Mouse (Mus musculus) heart, adult 18-20 months (tissue): ENCODE measurements around the gene Pibf1. TPM values are rescaled to one million over a fixed set of nuclear protein-coding genes. Genes with fewer than 3 reads are reported as not detected.

Experiments
- DNase-seq, 2 experiments: peaks; one replicate each; pipeline ENCODE4 v3.0.0; 2021 to 2022; ENCODE audit warnings: mixed read lengths in 1 of 2
- total RNA-seq, 2 experiments: library from RNA; stranded (reverse); gene quantifications; 2 replicates each; pipeline ENCODE4 v1.2.3; 2021

The Pibf1 gene
- total RNA-seq, 2 experiments from 2014 or later: 7.7 to 8.3 TPM

DNA sequence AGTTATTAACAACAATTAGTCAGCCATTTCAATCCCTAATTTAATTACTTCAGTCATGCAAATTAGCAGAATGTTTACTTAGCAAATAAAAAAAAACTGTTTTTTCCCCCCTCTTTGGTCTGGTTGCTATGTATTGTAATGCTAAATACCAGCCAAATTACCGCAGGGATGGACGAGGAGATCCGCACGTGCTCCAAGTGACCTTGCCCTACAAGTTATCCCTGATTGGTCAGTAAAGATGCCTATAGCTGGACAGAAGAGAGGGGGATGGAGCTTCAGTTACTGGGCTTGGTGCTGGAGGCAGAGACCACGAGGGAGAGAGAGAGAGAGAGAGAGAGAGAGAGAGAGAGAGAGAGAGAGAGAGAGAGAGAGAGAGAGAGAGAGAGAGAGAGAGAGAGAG is 167.5 kb downstream of the Pibf1 start:
- no peak for DNase-seq

GRCm38 (mm10) chr14:99274056-99274455 is 174.8 kb downstream of the Pibf1 start:
- DNase-seq: no peak

- no peak for DNase-seq
These were observed 176.6 kb downstream of the Pibf1 start for GRCm38 (mm10) chr14:99275827-99276226.

DNA sequence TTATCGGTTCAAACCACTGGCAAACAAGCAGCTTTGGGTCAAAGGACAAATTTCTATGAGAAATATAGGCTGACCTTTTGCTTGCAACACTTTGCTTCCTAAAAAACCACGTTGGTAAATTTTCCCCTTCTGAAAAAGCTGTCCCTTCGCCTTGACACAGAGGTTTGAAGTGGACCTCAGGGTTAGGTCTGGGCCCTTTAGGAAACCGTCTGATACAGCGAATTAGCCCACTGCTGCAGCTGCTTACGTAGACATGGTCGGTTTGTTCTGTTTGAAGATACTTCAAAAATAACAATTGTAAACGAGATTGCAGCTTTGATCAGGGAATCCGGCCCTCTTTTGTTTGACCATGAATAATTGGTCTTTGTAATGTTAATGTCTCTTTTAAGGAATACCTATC is 179.1 kb downstream of the Pibf1 start:
- DNase-seq: no peak

DNA sequence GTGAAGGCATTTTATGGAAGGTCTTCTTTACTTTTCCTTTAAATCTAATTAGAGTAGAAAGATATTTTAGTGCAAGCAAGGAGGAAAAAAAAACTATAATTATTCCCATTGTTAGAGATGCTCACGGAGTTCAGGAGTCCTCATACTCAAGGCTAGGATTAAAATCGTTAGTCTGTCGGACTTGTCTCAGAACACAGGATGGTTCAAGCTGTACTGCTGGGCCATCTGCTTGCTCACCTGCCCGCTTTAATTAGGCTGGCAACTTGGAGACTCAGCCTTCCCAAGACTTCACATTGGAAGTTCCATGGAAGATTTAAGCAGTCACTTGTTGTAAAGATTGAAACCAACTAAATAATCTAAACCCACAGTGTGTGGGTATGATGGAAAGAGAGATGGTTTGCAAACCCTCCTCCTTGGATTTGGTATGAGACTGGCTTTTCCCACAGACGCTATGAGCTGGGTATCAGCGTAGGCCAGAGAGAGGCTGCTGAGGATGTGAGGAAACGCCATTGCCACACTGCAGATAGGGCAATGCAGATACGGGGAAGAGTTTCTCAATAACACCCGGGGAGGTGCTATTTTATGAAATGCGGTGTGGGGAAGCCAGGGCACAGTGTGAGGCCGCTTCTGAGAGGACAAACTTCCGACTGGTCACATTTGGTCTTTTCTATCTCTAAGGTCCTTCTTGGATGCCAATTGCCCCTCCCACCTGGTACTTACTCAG is 179.7 kb downstream of the Pibf1 start:
- DNase-seq: no peak

- no peak for DNase-seq
These were observed 181.2 kb downstream of the Pibf1 start for GRCm38 (mm10) chr14:99280399-99280798.

GRCm38 (mm10) chr14:99280825-99281433 is 181.7 kb downstream of the Pibf1 start:
- no peak for DNase-seq

- no peak for DNase-seq
These were observed 186.3 kb downstream of the Pibf1 start for GRCm38 (mm10) chr14:99285486-99285885.

- no peak for DNase-seq
These were observed 193.0 kb downstream of the Pibf1 start for GRCm38 (mm10) chr14:99292176-99292575.

DNA sequence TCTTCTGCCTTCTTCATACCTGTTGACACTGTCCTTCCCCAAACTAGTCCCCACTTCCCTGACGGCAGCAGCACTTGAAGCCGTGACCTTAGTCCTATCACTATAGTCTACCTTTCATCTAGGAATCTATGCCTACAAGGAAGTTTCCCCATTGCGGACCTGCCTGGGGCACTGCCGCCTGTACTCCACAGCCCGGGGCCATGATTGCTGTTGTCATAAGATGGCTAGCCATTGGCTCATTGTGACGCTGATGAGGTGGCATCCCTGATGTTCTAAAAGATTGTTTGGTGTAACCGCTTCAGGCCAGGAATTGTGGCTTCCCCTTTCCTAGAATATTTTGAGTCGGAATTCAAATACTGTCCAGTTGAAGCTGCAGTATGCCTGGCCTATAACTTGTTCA is 195.2 kb downstream of the Pibf1 start:
- no peak for DNase-seq

- no peak for DNase-seq
These were observed 196.6 kb downstream of the Pibf1 start for GRCm38 (mm10) chr14:99295606-99296341.

DNA sequence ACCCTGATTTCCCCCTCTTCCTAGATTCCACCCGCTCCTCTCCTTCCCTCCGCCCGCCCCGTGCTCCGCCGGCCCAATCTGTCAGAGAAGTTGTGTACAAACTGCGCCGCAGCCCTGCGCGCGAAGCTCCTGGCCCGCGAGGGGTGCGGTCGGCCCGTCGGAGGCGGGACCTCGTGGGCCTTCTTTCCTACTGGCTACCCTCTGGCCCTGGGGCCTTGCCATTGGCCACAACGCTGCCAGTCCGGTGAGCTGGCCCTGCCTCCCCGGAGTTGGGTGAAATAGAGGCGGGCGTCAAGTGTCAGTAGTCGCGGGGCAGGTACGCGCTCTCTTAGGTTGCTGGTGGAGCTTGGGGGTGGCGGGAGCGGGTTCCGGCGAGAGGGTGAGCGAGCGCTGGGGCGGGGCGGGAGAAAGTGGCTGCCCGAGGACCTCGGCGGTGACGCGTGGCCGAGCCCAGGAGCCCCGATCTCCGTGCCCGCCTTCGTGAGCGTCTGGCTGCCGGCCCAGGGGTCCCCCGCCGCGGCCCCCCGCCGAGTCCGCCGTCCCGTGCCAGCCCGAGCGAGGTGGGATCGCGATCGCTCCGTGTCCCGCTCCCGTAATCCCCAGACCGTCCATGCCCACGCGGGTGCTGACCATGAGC is 199.3 kb downstream of the Pibf1 start, which contains the start of gene Klf5:
Gene Klf5, plus strand, starts transcription at position 307 of the 637 bp plus-strand sequence.
- DNase-seq: peak; percentile 93 to 95

GRCm38 (mm10) chr14:99299022-99299481 is 199.8 kb downstream of the Pibf1 start:
- DNase-seq: peak; percentile 43 to 58

DNA sequence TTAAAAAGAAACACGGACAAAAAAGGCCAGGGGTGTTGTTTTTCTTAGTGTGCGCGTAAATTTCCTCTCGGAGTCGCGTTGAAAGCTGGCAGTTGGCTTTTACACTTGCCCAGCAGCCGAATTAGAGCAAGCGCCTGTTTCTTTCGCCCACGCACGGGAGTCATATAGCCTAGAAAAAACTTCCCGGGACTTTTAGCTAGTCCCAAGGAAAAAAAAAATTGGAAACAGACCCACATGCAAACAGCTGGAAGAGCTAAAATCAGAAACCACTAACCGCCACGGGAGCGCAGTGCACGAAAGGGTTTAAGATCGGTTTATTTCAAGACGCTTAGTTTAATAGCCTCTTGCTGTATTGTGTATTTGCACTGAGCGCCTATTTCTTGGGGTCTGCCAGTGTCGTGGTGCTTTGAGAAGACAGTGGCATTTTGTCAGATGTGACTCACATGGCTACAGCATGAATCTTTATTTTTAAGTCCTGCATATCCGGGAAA is 200.5 kb downstream of the Pibf1 start:
- DNase-seq: peak in 1 of 2 experiments; percentile 38

- DNase-seq: no peak
These were observed 202.2 kb downstream of the Pibf1 start for GRCm38 (mm10) chr14:99301472-99301871.

Other genes with a start within 250 kb of the Pibf1 start
- 1 to 10 TPM; 3.8 to 6.5 TPM for gene Rpl36a-ps1, start 105.1 kb upstream of the Pibf1 start, total RNA-seq
- 10 to 100 TPM; 41.4 to 46.5 TPM for gene Mzt1, start 53.3 kb upstream of the Pibf1 start, total RNA-seq
- gene Bora, start 53.2 kb upstream of the Pibf1 start, total RNA-seq: under 1 TPM; 0.57 to 0.64 TPM
- 10 to 100 TPM in 1 of 2 experiments, 1 to 10 TPM in 1; 9.4 to 10.3 TPM for gene Dis3, start 346 bp downstream of the Pibf1 start, total RNA-seq
- 1 to 10 TPM in 1 of 2 experiments, under 1 TPM in 1; 0.45 to 1.4 TPM for gene Klf5, start 199.3 kb downstream of the Pibf1 start, total RNA-seq